Mouse (Mus musculus) retina, postnatal 1 day (tissue): ENCODE measurements at regions not wholly inside any gene's neighbourhood (a gene's known extent, or its start where the extent isn't known, plus 50 kb on each side); places are given as distances from the start of the nearest gene placed in this dataset.

Source experiments
- DNase-seq: peaks from one replicate; pipeline ENCODE4 v3.0.0-alpha.2; 2012

GRCm38 (mm10) chr4:137158201-137158600 lies 109.6 kb upstream of the Zbtb40 start:
- DNase-seq = no peak

- DNase-seq = no peak
Observed at GRCm38 (mm10) chr4:137156441-137157105, 108.0 kb upstream of the Zbtb40 start.

- no peak for DNase-seq
Observed at GRCm38 (mm10) chr4:137148756-137149155, 100.2 kb upstream of the Zbtb40 start.

- DNase-seq = no peak
Observed at GRCm38 (mm10) chr4:137147795-137148194, 99.2 kb upstream of the Zbtb40 start.

GRCm38 (mm10) chr4:137146326-137146725 lies 97.7 kb upstream of the Zbtb40 start:
- no peak for DNase-seq

GRCm38 (mm10) chr4:137142316-137142715 lies 93.7 kb upstream of the Zbtb40 start:
- DNase-seq = peak; percentile 14

- no peak for DNase-seq
Observed at GRCm38 (mm10) chr4:137139051-137139705, 90.6 kb upstream of the Zbtb40 start.

- no peak for DNase-seq
Observed at GRCm38 (mm10) chr4:137138127-137138526, 89.5 kb upstream of the Zbtb40 start.

- no peak for DNase-seq
Observed at GRCm38 (mm10) chr4:137136313-137136712, 87.7 kb upstream of the Zbtb40 start.

GRCm38 (mm10) chr4:137135792-137136191 lies 87.2 kb upstream of the Zbtb40 start:
- DNase-seq = no peak

- no peak for DNase-seq
Observed at GRCm38 (mm10) chr4:137134553-137134952, 86.0 kb upstream of the Zbtb40 start.

- DNase-seq = no peak
Observed at GRCm38 (mm10) chr4:137133789-137134188, 85.2 kb upstream of the Zbtb40 start.

GRCm38 (mm10) chr4:137130619-137131212 lies 82.1 kb upstream of the Zbtb40 start:
- no peak for DNase-seq

GRCm38 (mm10) chr4:137128152-137128551 lies 79.6 kb upstream of the Zbtb40 start:
- peak; percentile 22 for DNase-seq

GRCm38 (mm10) chr4:137121684-137122083 lies 73.1 kb upstream of the Zbtb40 start:
- DNase-seq = no peak

- DNase-seq = no peak
Observed at GRCm38 (mm10) chr4:137120597-137120996, 72.0 kb upstream of the Zbtb40 start.

GRCm38 (mm10) chr4:137118332-137118715 lies 69.7 kb upstream of the Zbtb40 start:
- DNase-seq = no peak

- DNase-seq = peak; percentile 85
Observed at GRCm38 (mm10) chr4:137117471-137118331, 69.1 kb upstream of the Zbtb40 start.

GRCm38 (mm10) chr4:137115062-137115461 lies 66.5 kb upstream of the Zbtb40 start:
- no peak for DNase-seq

- no peak for DNase-seq
Observed at GRCm38 (mm10) chr4:137110276-137110675, 61.7 kb upstream of the Zbtb40 start.

GRCm38 (mm10) chr4:137104447-137105044 lies 55.9 kb upstream of the Zbtb40 start:
- no peak for DNase-seq

- no peak for DNase-seq
Observed at GRCm38 (mm10) chr4:137101169-137101568, 52.6 kb upstream of the Zbtb40 start.

GRCm38 (mm10) chr4:137100756-137101155 lies 52.2 kb upstream of the Zbtb40 start:
- no peak for DNase-seq
